Mouse (Mus musculus) frontal cortex, postnatal 14 days (tissue): ENCODE data around the gene Arl15.
"Not testable (repeated sequence)": the region's sequence is repeated elsewhere in the genome, so short reads cannot be mapped to it uniquely, and the experiment has no call there.

ENCODE experiments used
- DNase-seq, 2 experiments: peaks; one replicate each; pipeline ENCODE4 v3.0.0; 2022; ENCODE audit warnings: low spot score in 2 of 2

The Arl15 gene

GRCm38 (mm10) chr13:113794039-113794704 is at the start of gene Arl15:
TSS of gene Arl15 (plus strand) at chr13:113794505.
- DNase-seq, result peak; percentile 94 to 97

DNA sequence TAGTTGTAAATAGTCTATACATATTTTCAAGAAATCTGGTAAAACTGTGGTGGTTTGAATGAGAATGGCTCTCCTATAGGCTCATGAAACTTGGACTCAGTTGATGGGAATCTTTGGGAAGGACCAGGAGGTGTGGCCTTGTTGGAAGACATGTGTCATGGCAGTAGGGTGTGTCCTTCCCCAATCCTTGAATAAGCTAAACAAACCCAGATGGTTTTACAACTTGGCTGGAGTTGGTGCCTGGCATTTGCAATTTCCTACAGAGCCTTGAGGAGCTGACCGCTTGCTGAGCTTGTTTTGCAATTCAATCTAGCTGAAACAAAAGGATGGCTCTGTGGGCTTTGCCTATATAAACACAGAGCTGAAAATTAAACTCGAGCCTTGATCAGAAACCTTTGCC is 49.0 kb upstream of the Arl15 start:
- DNase-seq, result no peak

DNA sequence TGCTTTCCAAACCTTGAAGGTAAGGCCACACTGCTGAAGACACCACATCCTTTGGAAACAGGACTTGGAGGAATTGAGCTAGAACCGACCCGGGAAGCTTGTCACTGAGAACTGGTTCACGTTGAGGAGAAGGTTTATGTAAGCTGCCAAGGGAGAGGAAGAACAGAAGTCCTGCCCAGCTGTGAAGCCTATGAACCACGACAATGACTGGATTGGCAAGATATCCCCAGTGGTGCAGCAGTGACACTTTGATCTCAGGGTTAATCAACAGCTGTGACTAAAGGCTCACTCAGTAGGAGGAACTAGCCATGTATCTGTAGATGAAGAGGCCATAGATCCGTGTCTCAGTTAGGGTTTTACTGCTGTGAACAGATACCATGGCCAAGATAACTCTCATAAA is 43.5 kb upstream of the Arl15 start:
- DNase-seq, result no peak

- no peak for DNase-seq
Observed at GRCm38 (mm10) chr13:113754731-113755689, 39.3 kb upstream of the Arl15 start.

GRCm38 (mm10) chr13:113755779-113756178 is 38.5 kb upstream of the Arl15 start:
- DNase-seq, result no peak

- no peak for DNase-seq
Observed at GRCm38 (mm10) chr13:113761717-113762116, 32.6 kb upstream of the Arl15 start.

GRCm38 (mm10) chr13:113762766-113763516 is 31.4 kb upstream of the Arl15 start:
- no peak for DNase-seq

- DNase-seq, result no peak
Observed at GRCm38 (mm10) chr13:113765411-113765810, 28.9 kb upstream of the Arl15 start.

DNA sequence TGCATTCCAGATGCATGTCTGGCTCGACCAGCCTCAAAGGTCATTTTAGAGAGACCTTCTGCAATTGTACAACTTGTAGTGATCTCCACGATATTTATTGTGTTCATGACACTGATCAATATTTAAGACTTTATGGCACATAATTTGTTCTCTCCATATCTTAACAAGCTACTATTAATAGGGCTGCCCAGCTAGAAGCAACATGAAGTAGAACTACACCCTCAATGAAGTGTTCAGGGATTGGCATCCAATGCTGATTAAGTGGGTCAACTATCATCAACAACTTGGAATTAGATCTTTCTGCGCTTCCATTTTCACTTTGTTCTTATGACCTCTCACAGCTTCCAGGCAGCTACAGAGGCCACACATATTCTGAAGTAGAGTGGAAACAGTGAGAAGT is 24.5 kb upstream of the Arl15 start:
- no peak for DNase-seq

GRCm38 (mm10) chr13:113770340-113770739 is 24.0 kb upstream of the Arl15 start:
- DNase-seq, result no peak

GRCm38 (mm10) chr13:113771340-113771739 is 23.0 kb upstream of the Arl15 start:
- no peak for DNase-seq

DNA sequence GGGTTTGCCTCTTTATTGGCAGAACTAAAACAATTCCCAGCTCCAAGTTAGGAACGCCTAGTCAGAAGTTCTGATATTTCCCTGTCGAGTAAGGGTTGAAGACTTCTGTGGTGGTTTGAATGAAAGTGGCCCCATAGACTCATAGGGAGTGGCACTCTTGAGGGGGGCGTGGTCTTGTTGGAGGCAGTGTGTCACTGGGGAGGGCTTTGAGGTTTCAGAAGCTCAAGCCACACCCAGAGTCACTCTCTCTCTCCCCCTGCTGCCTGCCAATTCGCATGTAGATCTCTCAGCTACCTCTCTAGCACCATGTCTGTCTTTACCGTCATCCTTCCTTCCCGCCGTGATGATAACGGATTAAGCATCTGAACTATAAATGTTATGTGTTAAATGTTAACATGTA is 19.5 kb upstream of the Arl15 start:
- no peak for DNase-seq

GRCm38 (mm10) chr13:113775244-113776140 is 18.8 kb upstream of the Arl15 start:
- DNase-seq, result no peak

DNA sequence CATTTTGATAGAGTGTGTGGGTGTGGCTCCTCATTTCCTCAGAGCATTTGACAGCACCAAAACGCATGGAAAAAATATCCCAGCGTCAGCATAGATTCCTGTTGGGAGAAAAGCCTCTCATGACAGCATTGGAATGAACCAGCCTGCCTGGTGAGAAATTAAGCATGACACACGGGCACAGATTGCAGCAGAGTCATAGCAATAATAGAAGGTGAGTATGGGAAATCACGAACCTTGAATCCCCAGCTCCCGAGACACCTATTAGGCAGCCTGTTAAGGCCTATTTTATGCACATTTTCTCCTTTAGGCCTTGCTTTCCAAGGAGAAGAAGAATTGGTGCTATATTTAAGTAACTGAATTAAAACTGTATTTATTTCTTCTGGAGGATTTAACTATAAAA is 8.5 kb upstream of the Arl15 start:
- no peak for DNase-seq

DNA sequence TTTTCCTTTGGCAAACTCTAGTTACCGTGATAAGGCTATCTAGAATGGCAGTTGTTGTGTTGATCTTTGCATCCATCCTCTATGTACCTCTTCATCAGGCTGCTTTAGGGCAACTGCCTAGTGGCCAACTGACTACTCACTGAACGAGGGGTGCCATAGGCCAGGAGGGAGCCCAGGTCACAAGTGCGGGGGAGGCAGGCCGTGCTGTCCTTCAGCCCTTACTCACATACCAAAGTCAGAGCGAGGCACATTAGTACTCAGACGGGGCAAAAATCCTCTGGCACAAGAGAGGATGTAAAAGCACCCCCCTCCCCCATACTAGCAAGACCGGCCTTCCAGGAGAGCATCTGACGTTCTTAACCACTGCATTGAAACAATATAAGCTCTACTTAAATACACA is 7.2 kb upstream of the Arl15 start:
- no peak for DNase-seq

DNA sequence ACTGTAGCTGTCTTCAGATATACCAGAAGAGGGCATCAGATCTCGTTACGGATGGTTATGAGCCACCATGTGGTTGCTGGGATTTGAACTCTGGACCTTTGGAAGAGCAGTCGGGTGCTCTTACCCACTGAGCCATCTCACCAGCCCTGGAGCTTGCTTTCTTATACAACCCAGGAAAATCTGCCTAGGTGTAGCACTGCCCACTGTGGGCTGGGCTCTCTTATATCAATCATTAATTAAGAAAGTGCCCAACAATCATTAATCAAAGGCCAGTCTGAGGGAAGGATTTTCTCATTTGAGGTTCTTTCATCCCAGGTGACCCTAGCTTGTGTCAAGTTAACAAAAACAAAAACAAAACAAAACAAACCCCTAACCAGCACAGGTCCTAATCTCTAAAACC is 4.3 kb upstream of the Arl15 start:
- DNase-seq, result not testable (repeated sequence)

DNA sequence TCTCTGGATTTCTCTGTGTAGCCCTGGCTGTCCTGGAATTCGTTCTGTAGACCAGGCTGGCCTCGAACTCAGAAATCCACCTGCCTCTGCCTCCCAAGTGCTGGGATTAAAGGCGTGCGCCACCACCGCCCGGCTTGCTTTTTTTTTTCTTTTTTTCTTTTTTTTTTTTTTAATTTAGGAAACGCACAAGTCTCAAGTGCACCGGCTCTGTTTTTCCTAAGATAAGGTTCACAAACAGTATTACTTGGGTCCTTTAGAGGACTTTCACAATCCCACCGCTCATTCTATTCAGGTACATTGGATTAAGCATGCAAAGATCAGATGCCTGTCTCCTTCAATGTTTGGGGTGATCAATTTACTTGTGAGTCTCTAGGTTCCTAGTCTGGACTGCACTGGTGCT is 668 bp upstream of the Arl15 start:
- no peak for DNase-seq

- peak; percentile 21 to 31 for DNase-seq
Observed at GRCm38 (mm10) chr13:113794705-113795655, 675 bp downstream of the Arl15 start.

- DNase-seq, result no peak
Observed at GRCm38 (mm10) chr13:113797378-113797777, 3.1 kb downstream of the Arl15 start.

DNA sequence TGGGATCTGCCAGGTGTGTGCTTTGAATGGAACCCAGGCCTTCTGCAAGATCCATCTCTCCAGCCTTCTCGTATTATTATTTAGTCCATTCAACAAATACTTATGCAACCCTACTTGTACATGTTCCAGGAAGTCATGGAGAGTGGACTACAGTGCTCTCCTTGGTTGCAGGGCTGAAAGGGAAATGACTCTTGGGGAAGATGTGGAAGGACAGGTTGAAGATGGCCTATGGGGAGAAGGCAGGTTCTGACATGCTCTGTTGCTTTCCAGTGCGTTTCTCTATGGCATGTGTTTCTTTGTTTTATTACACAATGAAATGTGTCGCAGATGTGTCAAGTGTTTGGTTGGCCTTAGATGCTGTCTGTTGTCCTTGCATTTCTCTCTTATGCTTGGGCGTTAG is 5.1 kb downstream of the Arl15 start:
- no peak for DNase-seq
